In the genomic region with DNA sequence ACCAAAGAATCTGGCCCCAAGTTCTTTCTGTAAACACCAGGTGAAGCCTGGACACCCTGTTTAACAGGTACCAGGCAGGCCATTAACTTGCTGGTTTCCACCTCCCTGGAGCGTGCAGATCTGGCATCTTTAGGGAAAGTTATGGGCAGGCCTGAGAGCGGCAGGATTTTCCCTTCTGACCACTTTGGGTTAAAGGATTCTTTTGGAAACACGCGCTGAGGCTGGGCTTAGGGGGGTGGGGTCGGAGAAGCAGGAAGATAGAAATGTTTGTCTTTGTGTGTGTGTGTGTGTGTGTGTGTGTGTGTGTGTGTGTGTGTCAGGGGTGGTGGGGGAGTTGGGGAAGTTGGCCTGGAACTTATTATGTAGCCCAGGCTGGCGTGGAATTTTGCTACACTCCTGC, we compare ENCODE assay signal across 9 mouse cellular contexts. TPM values are rescaled to one million over a fixed set of nuclear protein-coding genes. Genes with fewer than 3 reads are reported as not detected.
DNase-seq lines count a peak whose midpoint lies in the region; ATAC-seq and TF ChIP-seq lines count a peak whose summit lies in the region.
"Had no signal": no experiment of that assay in that cellular context is flagged by ENCODE, and none has a peak within 500 bp of the region (broad histone marks: within the 10 kb centered on the region; RNA-seq: fewer than 3 reads in every experiment).

No protein-coding gene starts in this region.

- TF ChIP-seq CTCF in lung, postnatal 0 days (IDR thresholded peaks at IDR 0.05): no peak
- no peak for TF ChIP-seq CTCF in hindbrain, postnatal 0 days (IDR thresholded peaks at IDR 0.05; ENCODE audit: low read depth)

- H3K27me3 ChIP-seq in heart, embryonic 11.5 days (ENCODE audit: control insufficient read depth, insufficient read depth, low read length): no peaks in the 10 kb centered on the region
- H3K27me3 ChIP-seq in lung, postnatal 0 days (replicated peaks; ENCODE audit: insufficient read depth, low read length): no peaks in the 10 kb centered on the region
- H3K27me3 ChIP-seq in hindbrain, postnatal 0 days (ENCODE audit: insufficient read depth, low read length): no peaks in the 10 kb centered on the region
- no peaks in the 10 kb centered on the region for H3K27me3 ChIP-seq in neural tube, embryonic 13.5 days

- no peaks in the 10 kb centered on the region for H3K36me3 ChIP-seq in heart, embryonic 11.5 days (ENCODE audit: control insufficient read depth, insufficient read depth, low read length)
- 0 out of 2 replicates have a peak, but pooled peaks cover 5% of the 10 kb centered on the region for H3K36me3 ChIP-seq in lung, postnatal 0 days (ENCODE audit: insufficient read depth, low read length)
- H3K36me3 ChIP-seq in hindbrain, postnatal 0 days (ENCODE audit: insufficient read depth, low read length): 0 out of 2 replicates have a peak, but pooled peaks cover 4% of the 10 kb centered on the region
- peaks cover 20% of the 10 kb centered on the region for H3K36me3 ChIP-seq in neural tube, embryonic 13.5 days

- no peak overlapping the region for H3K4me3 ChIP-seq in heart, embryonic 11.5 days (ENCODE audit: low read depth, low read length)
- no peak overlapping the region for H3K4me3 ChIP-seq in lung, postnatal 0 days (ENCODE audit: low read depth, low read length)
- H3K4me3 ChIP-seq in hindbrain, postnatal 0 days (ENCODE audit: low read length): no peak overlapping the region
- no peak overlapping the region for H3K4me3 ChIP-seq in neural tube, embryonic 13.5 days

- no peaks in the 10 kb centered on the region for H3K9me3 ChIP-seq in heart, embryonic 11.5 days (replicated peaks; ENCODE audit: control insufficient read depth, low read length)
- no peaks in the 10 kb centered on the region for H3K9me3 ChIP-seq in lung, postnatal 0 days (ENCODE audit: low read length)
- no peaks in the 10 kb centered on the region for H3K9me3 ChIP-seq in hindbrain, postnatal 0 days (ENCODE audit: low read length)
- no peaks in the 10 kb centered on the region for H3K9me3 ChIP-seq in neural tube, embryonic 13.5 days

- no peak for DNase-seq in heart, adult 9 months (ENCODE audit: low spot score in 2 of 2)
- DNase-seq in lung, postnatal 0 days (ENCODE audit: low spot score): no peak
- no peak for DNase-seq in lung, postnatal 14 days
- DNase-seq in hindbrain, postnatal 0 days (ENCODE audit: low spot score): no peak
- no peak for DNase-seq in natural killer cell, adult 2 months (ENCODE audit: low spot score in 2 of 2)
- DNase-seq in cerebellum, adult 18-20 months: no peak
- DNase-seq: right cerebral cortex, postnatal 14 days had no signal

- H3K9ac ChIP-seq in heart, embryonic 11.5 days (ENCODE audit: low read depth, low read length): 0 out of 2 replicates have a peak overlapping the region, but pooled peaks have one; percentile 2
- H3K9ac ChIP-seq in lung, postnatal 0 days (replicated peaks; ENCODE audit: low read depth): no peak overlapping the region
- no peak overlapping the region for H3K9ac ChIP-seq in hindbrain, postnatal 0 days (replicated peaks; ENCODE audit: low read length)
- H3K9ac ChIP-seq in neural tube, embryonic 13.5 days: peak overlapping the region; percentile 13

- WGBS in heart, embryonic 11.5 days (ENCODE audit: insufficient replicate concordance): 51% methylated on average over 6 of the region's 6 CpGs
- WGBS in lung, postnatal 0 days: 40% methylated on average over 6 of the region's 6 CpGs
- WGBS in hindbrain, postnatal 0 days: 73% methylated on average over 6 of the region's 6 CpGs
- 77% methylated on average over 6 of the region's 6 CpGs for WGBS in neural tube, embryonic 13.5 days

- ATAC-seq in heart, embryonic 11.5 days (replicated peaks; ENCODE audit: insufficient number of reproducible peaks, low FRiP score, low TSS enrichment): no peak
- no peak for ATAC-seq in lung, postnatal 0 days
- ATAC-seq in hindbrain, postnatal 0 days: no peak
- ATAC-seq in neural tube, embryonic 13.5 days (ENCODE audit: low read depth): no peak

- H3K4me1 ChIP-seq in heart, embryonic 11.5 days (ENCODE audit: control insufficient read depth, insufficient read depth, low read length): peaks cover 50% of the 10 kb centered on the region
- peaks cover 20% of the 10 kb centered on the region for H3K4me1 ChIP-seq in lung, postnatal 0 days (ENCODE audit: insufficient read depth, low read depth, low read length)
- H3K4me1 ChIP-seq in hindbrain, postnatal 0 days (ENCODE audit: insufficient read depth, low read length): peaks cover 16% of the 10 kb centered on the region
- peaks cover 65% of the 10 kb centered on the region for H3K4me1 ChIP-seq in neural tube, embryonic 13.5 days (replicated peaks)

- TF ChIP-seq EP300 in lung, postnatal 0 days (IDR thresholded peaks at IDR 0.05): no peak

- H3K4me2 ChIP-seq in heart, embryonic 11.5 days: 0 out of 2 replicates have a peak overlapping the region, but pooled peaks have one; percentile 20
- 0 out of 2 replicates have a peak overlapping the region, but pooled peaks have one; percentile 5 for H3K4me2 ChIP-seq in lung, postnatal 0 days (replicated peaks; ENCODE audit: low read depth, low read length)
- peak overlapping the region; percentile 38 for H3K4me2 ChIP-seq in hindbrain, postnatal 0 days (ENCODE audit: low read depth, low read length)
- H3K4me2 ChIP-seq in neural tube, embryonic 13.5 days: peak overlapping the region; percentile 31

- no peak overlapping the region for H3K27ac ChIP-seq in heart, embryonic 11.5 days (ENCODE audit: low read depth, low read length)
- no peak overlapping the region for H3K27ac ChIP-seq in lung, postnatal 0 days (ENCODE audit: low read length)
- no peak overlapping the region for H3K27ac ChIP-seq in hindbrain, postnatal 0 days
- H3K27ac ChIP-seq in neural tube, embryonic 13.5 days (replicated peaks): no peak overlapping the region

RNA-seq across cellular contexts. Expression of a gene that starts 4.2 kb away (rescaled TPM):
- polyA plus RNA-seq in heart, embryonic 11.5 days (2014; fragmentation: Nextera tagmentation; extraction: Ambion mirVana): 54.7 and 63.0 TPM in 2 replicates
- polyA plus RNA-seq in lung, postnatal 0 days (2015; fragmentation: Nextera tagmentation; extraction: Ambion mirVana): 92.6 and 119 TPM in 2 replicates
- total RNA-seq in hindbrain, postnatal 0 days (2014; rRNA removed): 78.2 and 85.6 TPM in 2 replicates
- polyA plus RNA-seq in hindbrain, postnatal 0 days (2015; fragmentation: Nextera tagmentation; extraction: Ambion mirVana): 116 and 119 TPM in 2 replicates
- 63.7 and 70.0 TPM in 2 replicates for polyA plus RNA-seq in neural tube, embryonic 13.5 days (2015; fragmentation: Nextera tagmentation; extraction: Ambion mirVana)

Comparison
In these comparisons a context has a peak if more than half of its experiments do, and no peak if none do; other contexts are left out.
1. H3K9ac ChIP-seq: peak in heart, embryonic 11.5 days (single experiment) and neural tube, embryonic 13.5 days (single experiment); none in lung, postnatal 0 days (single experiment) and hindbrain, postnatal 0 days (single experiment).
2. Peak in every context shown above with its lines, with median percentiles within 50 percentile points of each other: H3K4me2 ChIP-seq.